Mouse (Mus musculus): ENCODE results near the gene Ints12. TPM values are rescaled to one million over a fixed set of nuclear protein-coding genes. Genes with fewer than 3 reads are reported as not detected.

Gene Ints12
- 10.6 and 11.9 TPM in 2 replicates for polyA plus RNA-seq (2014; fragmentation: Nextera tagmentation; extraction: Ambion mirVana)

- no peaks in the 10 kb centered on the region for H3K27me3 ChIP-seq (ENCODE audit: control insufficient read depth, insufficient read depth, low read length)
- peak within 1 kb of the TSS; percentile 68 for H3K4me2 ChIP-seq (ENCODE audit: low read length)
- H3K36me3 ChIP-seq (ENCODE audit: control insufficient read depth, insufficient read depth, low read length): peaks cover 3% of the 10 kb centered on the region
- WGBS: under 1% methylated on average over 53 of the region's 53 CpGs
- peak within 1 kb of the TSS; percentile 90 to 97 for H3K27ac ChIP-seq (replicated peaks in 1 of 2; ENCODE audit: control insufficient read depth in 1 of 2, insufficient read depth in 1 of 2, low read depth in 2 of 2, low read length in 2 of 2)
- H3K4me1 ChIP-seq (ENCODE audit: control insufficient read depth in 2 of 2, insufficient read depth in 2 of 2, low read length in 2 of 2): peaks cover 0 to 14% of the 10 kb centered on the region in 2 experiments; a peak in 2 of 4 replicates
- ATAC-seq (ENCODE audit: insufficient number of reproducible peaks, insufficient read depth, low FRiP score, low read depth): peak; percentile 98
- no peaks in the 10 kb centered on the region for H3K9me3 ChIP-seq (ENCODE audit: control insufficient read depth, low read length)
- H3K9ac ChIP-seq (ENCODE audit: low read length): peak within 1 kb of the TSS; percentile 96
- peak within 1 kb of the TSS; percentile 90 to 99 for H3K4me3 ChIP-seq (ENCODE audit: control insufficient read depth in 1 of 2, insufficient read depth in 1 of 2, low read depth in 1 of 2, low read length in 2 of 2)
Observed at GRCm38 (mm10) chr3:133091664-133092273, at the start of gene Ints12, which contains the start of gene Gstcd. TSS of gene Ints12 (plus strand) at chr3:133091840. TSS of gene Gstcd (minus strand) at chr3:133092033.

GRCm38 (mm10) chr3:133052068-133052467, 39.6 kb upstream of the Ints12 start:
- Histone ChIP-seq H3K27ac (replicated peaks in 1 of 2; ENCODE audit: control insufficient read depth in 1 of 2, insufficient read depth in 1 of 2, low read depth in 2 of 2, low read length in 2 of 2) (no peak overlapping the region), H3K4me2 (ENCODE audit: low read length) (no peak overlapping the region), H3K9me3 (ENCODE audit: control insufficient read depth, low read length) (no peaks in the 10 kb centered on the region), H3K36me3 (ENCODE audit: control insufficient read depth, insufficient read depth, low read length) (peaks cover 14% of the 10 kb centered on the region; the same call in 1 of the 2 replicates), H3K4me3 (ENCODE audit: control insufficient read depth in 1 of 2, insufficient read depth in 1 of 2, low read depth in 1 of 2, low read length in 2 of 2) (no peak overlapping the region), H3K9ac (ENCODE audit: low read length) (no peak overlapping the region), H3K4me1 (ENCODE audit: control insufficient read depth in 2 of 2, insufficient read depth in 2 of 2, low read length in 2 of 2) (no peaks in the 10 kb centered on the region), H3K27me3 (ENCODE audit: control insufficient read depth, insufficient read depth, low read length) (no peaks in the 10 kb centered on the region)
- WGBS: 91% methylated on average over 2 of the region's 2 CpGs
- ATAC-seq (ENCODE audit: insufficient number of reproducible peaks, insufficient read depth, low FRiP score, low read depth): no peak

GRCm38 (mm10) chr3:133075560-133075959, 16.1 kb upstream of the Ints12 start:
- 0 out of 4 replicates have a peak, but pooled peaks cover 0 to 3% of the 10 kb centered on the region in 2 experiments for H3K4me1 ChIP-seq (ENCODE audit: control insufficient read depth in 2 of 2, insufficient read depth in 2 of 2, low read length in 2 of 2)
- H3K27me3 ChIP-seq (ENCODE audit: control insufficient read depth, insufficient read depth, low read length): no peaks in the 10 kb centered on the region
- no peak overlapping the region for H3K9ac ChIP-seq (ENCODE audit: low read length)
- H3K36me3 ChIP-seq (ENCODE audit: control insufficient read depth, insufficient read depth, low read length): peaks cover 22% of the 10 kb centered on the region
- no peak for ATAC-seq (ENCODE audit: insufficient number of reproducible peaks, insufficient read depth, low FRiP score, low read depth)
- 92% methylated on average over 10 of the region's 10 CpGs for WGBS
- H3K27ac ChIP-seq (replicated peaks in 1 of 2; ENCODE audit: control insufficient read depth in 1 of 2, insufficient read depth in 1 of 2, low read depth in 2 of 2, low read length in 2 of 2): no peak overlapping the region
- H3K9me3 ChIP-seq (ENCODE audit: control insufficient read depth, low read length): no peaks in the 10 kb centered on the region
- no peak overlapping the region for H3K4me3 ChIP-seq (ENCODE audit: control insufficient read depth in 1 of 2, insufficient read depth in 1 of 2, low read depth in 1 of 2, low read length in 2 of 2)
- no peak overlapping the region for H3K4me2 ChIP-seq (ENCODE audit: low read length)

- Histone ChIP-seq H3K9me3 (ENCODE audit: control insufficient read depth, low read length) (no peaks in the 10 kb centered on the region), H3K27ac (replicated peaks in 1 of 2; ENCODE audit: control insufficient read depth in 1 of 2, insufficient read depth in 1 of 2, low read depth in 2 of 2, low read length in 2 of 2) (no peak overlapping the region), H3K4me1 (ENCODE audit: control insufficient read depth in 2 of 2, insufficient read depth in 2 of 2, low read length in 2 of 2) (no peaks in the 10 kb centered on the region), H3K27me3 (ENCODE audit: control insufficient read depth, insufficient read depth, low read length) (no peaks in the 10 kb centered on the region), H3K4me2 (ENCODE audit: low read length) (no peak overlapping the region), H3K36me3 (ENCODE audit: control insufficient read depth, insufficient read depth, low read length) (peaks cover 44% of the 10 kb centered on the region), H3K4me3 (ENCODE audit: control insufficient read depth in 1 of 2, insufficient read depth in 1 of 2, low read depth in 1 of 2, low read length in 2 of 2) (no peak overlapping the region), H3K9ac (ENCODE audit: low read length) (no peak overlapping the region)
- no peak for ATAC-seq (ENCODE audit: insufficient number of reproducible peaks, insufficient read depth, low FRiP score, low read depth)
- 90% methylated on average over 5 of the region's 5 CpGs for WGBS
Observed at GRCm38 (mm10) chr3:133082736-133083135, 8.9 kb upstream of the Ints12 start.

GRCm38 (mm10) chr3:133085858-133086257, 5.8 kb upstream of the Ints12 start:
- 67% methylated on average over 3 of the region's 3 CpGs for whole genome bisulfite sequencing
- peaks cover 36% of the 10 kb centered on the region for H3K36me3 ChIP-seq (ENCODE audit: control insufficient read depth, insufficient read depth, low read length)
- H3K9me3 ChIP-seq (ENCODE audit: control insufficient read depth, low read length): no peaks in the 10 kb centered on the region
- ATAC-seq (ENCODE audit: insufficient number of reproducible peaks, insufficient read depth, low FRiP score, low read depth): no peak
- no peak overlapping the region for H3K4me2 ChIP-seq (ENCODE audit: low read length)
- H3K4me1 ChIP-seq (ENCODE audit: control insufficient read depth in 2 of 2, insufficient read depth in 2 of 2, low read length in 2 of 2): peaks cover 0 to 6% of the 10 kb centered on the region in 2 experiments; a peak in 2 of 4 replicates
- no peak overlapping the region for H3K4me3 ChIP-seq (ENCODE audit: control insufficient read depth in 1 of 2, insufficient read depth in 1 of 2, low read depth in 1 of 2, low read length in 2 of 2)
- no peak overlapping the region for H3K27ac ChIP-seq (replicated peaks in 1 of 2; ENCODE audit: control insufficient read depth in 1 of 2, insufficient read depth in 1 of 2, low read depth in 2 of 2, low read length in 2 of 2)
- no peak overlapping the region for H3K9ac ChIP-seq (ENCODE audit: low read length)
- no peaks in the 10 kb centered on the region for H3K27me3 ChIP-seq (ENCODE audit: control insufficient read depth, insufficient read depth, low read length)

GRCm38 (mm10) chr3:133090247-133091120, 1.2 kb upstream of the Ints12 start:
- Histone ChIP-seq H3K4me1 (ENCODE audit: control insufficient read depth in 2 of 2, insufficient read depth in 2 of 2, low read length in 2 of 2) (peaks cover 0 to 14% of the 10 kb centered on the region in 2 experiments; a peak in 2 of 4 replicates), H3K27ac (replicated peaks in 1 of 2; ENCODE audit: control insufficient read depth in 1 of 2, insufficient read depth in 1 of 2, low read depth in 2 of 2, low read length in 2 of 2) (peak overlapping the region; percentile 90 to 97)
- ATAC-seq (ENCODE audit: insufficient number of reproducible peaks, insufficient read depth, low FRiP score, low read depth): no peak

GRCm38 (mm10) chr3:133091121-133091663, 448 bp upstream of the Ints12 start:
- no peaks in the 10 kb centered on the region for H3K36me3 ChIP-seq (ENCODE audit: control insufficient read depth, insufficient read depth, low read length)
- peak overlapping the region; percentile 96 for H3K9ac ChIP-seq (ENCODE audit: low read length)
- H3K9me3 ChIP-seq (ENCODE audit: control insufficient read depth, low read length): no peaks in the 10 kb centered on the region
- H3K27ac ChIP-seq (replicated peaks in 1 of 2; ENCODE audit: control insufficient read depth in 1 of 2, insufficient read depth in 1 of 2, low read depth in 2 of 2, low read length in 2 of 2): peak overlapping the region; percentile 90 to 97
- ATAC-seq (ENCODE audit: insufficient number of reproducible peaks, insufficient read depth, low FRiP score, low read depth): peak; percentile 75
- H3K27me3 ChIP-seq (ENCODE audit: control insufficient read depth, insufficient read depth, low read length): no peaks in the 10 kb centered on the region
- peak overlapping the region; percentile 68 for H3K4me2 ChIP-seq (ENCODE audit: low read length)
- H3K4me3 ChIP-seq (ENCODE audit: control insufficient read depth in 1 of 2, insufficient read depth in 1 of 2, low read depth in 1 of 2, low read length in 2 of 2): peak overlapping the region; percentile 90 to 99
- WGBS: under 1% methylated on average over 44 of the region's 44 CpGs
- peaks cover 0 to 14% of the 10 kb centered on the region in 2 experiments; a peak in 2 of 4 replicates for H3K4me1 ChIP-seq (ENCODE audit: control insufficient read depth in 2 of 2, insufficient read depth in 2 of 2, low read length in 2 of 2)

More at GRCm38 (mm10) chr3:133090247-133091120, 1.2 kb upstream of the Ints12 start:
- Histone ChIP-seq H3K9me3 (ENCODE audit: control insufficient read depth, low read length) (no peaks in the 10 kb centered on the region), H3K4me2 (ENCODE audit: low read length) (peak overlapping the region; percentile 68), H3K27me3 (ENCODE audit: control insufficient read depth, insufficient read depth, low read length) (no peaks in the 10 kb centered on the region), H3K4me3 (ENCODE audit: control insufficient read depth in 1 of 2, insufficient read depth in 1 of 2, low read depth in 1 of 2, low read length in 2 of 2) (peak overlapping the region; percentile 90 to 99), H3K36me3 (ENCODE audit: control insufficient read depth, insufficient read depth, low read length) (no peaks in the 10 kb centered on the region), H3K9ac (ENCODE audit: low read length) (peak overlapping the region; percentile 96)
- WGBS: 11% methylated on average over 11 of the region's 11 CpGs
